Mouse (Mus musculus) right cerebral cortex, adult 18-20 months (tissue): ENCODE results near the gene Akap1.
A peak's percentile ranks its signal among the peaks of the same experiment; 100 is the strongest.

Experiments
- DNase-seq: peaks from one replicate; pipeline ENCODE4 v3.0.0; 2022; ENCODE audit warnings: mixed read lengths

Gene Akap1

GRCm38 (mm10) chr11:88840724-88841350, 23.5 kb downstream of the Akap1 start:
- DNase-seq = peak; percentile 48

- DNase-seq = no peak
Observed at GRCm38 (mm10) chr11:88840292-88840691, 24.1 kb downstream of the Akap1 start.

GRCm38 (mm10) chr11:88839379-88839778, 25.0 kb downstream of the Akap1 start:
- no peak for DNase-seq

- no peak for DNase-seq
Observed at GRCm38 (mm10) chr11:88838630-88839029, 25.8 kb downstream of the Akap1 start.

- no peak for DNase-seq
Observed at GRCm38 (mm10) chr11:88834606-88835005, 29.8 kb downstream of the Akap1 start.

GRCm38 (mm10) chr11:88834134-88834533, 30.3 kb downstream of the Akap1 start:
- DNase-seq = no peak

- no peak for DNase-seq
Observed at GRCm38 (mm10) chr11:88833099-88833498, 31.3 kb downstream of the Akap1 start.

GRCm38 (mm10) chr11:88830257-88830804, 34.1 kb downstream of the Akap1 start:
- DNase-seq = no peak

- DNase-seq = no peak
Observed at GRCm38 (mm10) chr11:88828528-88828927, 35.9 kb downstream of the Akap1 start.

- no peak for DNase-seq
Observed at GRCm38 (mm10) chr11:88825909-88826308, 38.5 kb downstream of the Akap1 start.

GRCm38 (mm10) chr11:88822991-88823390, 41.4 kb downstream of the Akap1 start:
- DNase-seq = peak; percentile 68

- DNase-seq = no peak
Observed at GRCm38 (mm10) chr11:88822526-88822925, 41.9 kb downstream of the Akap1 start.

GRCm38 (mm10) chr11:88820742-88821576, 43.4 kb downstream of the Akap1 start:
- no peak for DNase-seq

- DNase-seq = no peak
Observed at GRCm38 (mm10) chr11:88820253-88820652, 44.1 kb downstream of the Akap1 start.

GRCm38 (mm10) chr11:88817061-88817460, 47.3 kb downstream of the Akap1 start:
- DNase-seq = no peak

- DNase-seq = no peak
Observed at GRCm38 (mm10) chr11:88803231-88804010, 61.0 kb downstream of the Akap1 start.

GRCm38 (mm10) chr11:88796207-88796606, 68.2 kb downstream of the Akap1 start:
- DNase-seq = no peak

GRCm38 (mm10) chr11:88789893-88790292, 74.5 kb downstream of the Akap1 start:
- no peak for DNase-seq

GRCm38 (mm10) chr11:88786816-88787215, 77.6 kb downstream of the Akap1 start:
- DNase-seq = no peak

GRCm38 (mm10) chr11:88783525-88783924, 80.9 kb downstream of the Akap1 start:
- no peak for DNase-seq

- DNase-seq = no peak
Observed at GRCm38 (mm10) chr11:88782531-88782930, 81.9 kb downstream of the Akap1 start.
